Mouse (Mus musculus): ENCODE results near the gene Pot1b. TPM values are rescaled to one million over a fixed set of nuclear protein-coding genes. Genes with fewer than 3 reads are reported as not detected.

Gene Pot1b
- polyA plus RNA-seq (2012; rRNA removed) = 8.2 and 9.4 TPM in 2 replicates

GRCm38 (mm10) chr17:55711984-55712811 is at the start of gene Pot1b:
Pot1b (minus strand) TSS chr17:55712628.

GRCm38 (mm10) chr17:55749786-55750185 is 37.4 kb upstream of the Pot1b start, which contains the start of gene Adgre4:
Adgre4 (plus strand) TSS chr17:55749984.

GRCm38 (mm10) chr17:55625092-55625491 is 87.3 kb downstream of the Pot1b start, which contains the start of gene Vmn2r118:
Vmn2r118 (minus strand) TSS chr17:55625192.

Other genes with a start within 250 kb of the Pot1b start
- gene Vmn2r118, start 87.4 kb downstream of the Pot1b start, polyA plus RNA-seq (2012; rRNA removed) = not detected in 2 replicates
- 0.80 and 1.3 TPM in 2 replicates for gene Adgre4, start 37.4 kb upstream of the Pot1b start, polyA plus RNA-seq (2012; rRNA removed)
- 0.84 and 0.92 TPM in 2 replicates for gene Zfp119a, start 166.3 kb upstream of the Pot1b start, polyA plus RNA-seq (2012; rRNA removed)
- gene Zfp959, start 179.5 kb upstream of the Pot1b start, polyA plus RNA-seq (2012; rRNA removed) = 3.6 TPM in 2 replicates
- gene Zfp119b, start 236.9 kb upstream of the Pot1b start, polyA plus RNA-seq (2012; rRNA removed) = 1.0 and 1.1 TPM in 2 replicates
- 3.0 and 4.2 TPM in 2 replicates for gene Ebi3, start 240.0 kb upstream of the Pot1b start, polyA plus RNA-seq (2012; rRNA removed)
- gene Yju2, start 246.5 kb upstream of the Pot1b start, polyA plus RNA-seq (2012; rRNA removed) = 5.0 and 5.9 TPM in 2 replicates